Mouse (Mus musculus): ENCODE results near the gene Rgs6. TPM values are rescaled to one million over a fixed set of nuclear protein-coding genes. Genes with fewer than 3 reads are reported as not detected.

The Rgs6 gene
- 0.06 and 0.12 TPM in 2 replicates for polyA plus RNA-seq (2012)

DNA sequence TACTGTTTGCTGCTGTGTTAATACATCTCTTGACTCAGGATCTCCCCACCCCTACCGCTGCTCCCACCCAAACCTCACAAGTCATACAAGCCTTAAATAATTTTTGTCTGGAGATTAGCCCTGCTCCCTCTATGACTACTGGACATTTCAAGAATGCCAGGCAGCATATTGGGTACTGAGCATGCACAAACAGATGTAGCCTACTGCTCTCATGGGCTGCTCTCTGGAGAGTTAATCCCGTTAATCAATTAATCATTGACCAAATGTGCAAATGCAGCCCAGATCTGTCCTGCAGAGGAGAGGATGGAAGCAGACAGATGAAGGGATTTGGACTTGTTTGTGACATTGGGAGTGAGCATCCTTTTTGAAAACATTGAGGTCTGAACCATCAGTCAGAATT is at the start of gene Rgs6:
Rgs6 (plus strand) TSS at position 276 of the 400 bp plus-strand sequence.

